In genomic region chr16:30307961-30308615, GRCm38 (mm10) we compare ENCODE assay signal across 8 mouse cellular contexts. TPM values are rescaled to one million over a fixed set of nuclear protein-coding genes. Genes with fewer than 3 reads are reported as not detected.
DNase-seq lines count a peak whose midpoint lies in the region; ATAC-seq and TF ChIP-seq lines count a peak whose summit lies in the region.
"Had no signal": no experiment of that assay in that cellular context is flagged by ENCODE, and none has a peak within 500 bp of the region (broad histone marks: within the 10 kb centered on the region; RNA-seq: fewer than 3 reads in every experiment).

No protein-coding gene starts in this region.

- peaks cover 51% of the 10 kb centered on the region for H3K27me3 ChIP-seq in lung, embryonic 14.5 days (ENCODE audit: insufficient read depth, low read length)
- peaks cover 46% of the 10 kb centered on the region for H3K27me3 ChIP-seq in intestine, embryonic 14.5 days (replicated peaks; ENCODE audit: control insufficient read depth, insufficient read depth, low read length)

- H3K36me3 ChIP-seq in lung, embryonic 14.5 days (ENCODE audit: insufficient read depth): 0 out of 2 replicates have a peak, but pooled peaks cover 4% of the 10 kb centered on the region
- H3K36me3 ChIP-seq in intestine, embryonic 14.5 days (ENCODE audit: control insufficient read depth, insufficient read depth, low read length): no peaks in the 10 kb centered on the region

- TF ChIP-seq POLR2A in embryonic fibroblast, embryonic 13.5 days (IDR thresholded peaks at IDR 0.05; ENCODE audit: low read depth, low read length): no peak

- ATAC-seq in lung, embryonic 14.5 days (ENCODE audit: insufficient read depth): peak; percentile 41; the same call in 1 of the 2 replicates
- ATAC-seq in intestine, embryonic 14.5 days (replicated peaks; ENCODE audit: low FRiP score, low TSS enrichment, low read depth): no peak

- TF ChIP-seq CTCF in lung, embryonic 14.5 days (IDR thresholded peaks at IDR 0.05; ENCODE audit: low read depth): no peak
- no peak for TF ChIP-seq CTCF in embryonic fibroblast, embryonic 13.5 days (IDR thresholded peaks at IDR 0.05; ENCODE audit: borderline replicate concordance, insufficient read depth, low read length)

- H3K4me2 ChIP-seq in lung, embryonic 14.5 days: peak overlapping the region; percentile 99
- peak overlapping the region; percentile 98 for H3K4me2 ChIP-seq in intestine, embryonic 14.5 days (ENCODE audit: low read length)

- H3K9me3 ChIP-seq in lung, embryonic 14.5 days (ENCODE audit: low read depth, low read length): no peaks in the 10 kb centered on the region
- no peaks in the 10 kb centered on the region for H3K9me3 ChIP-seq in intestine, embryonic 14.5 days (ENCODE audit: control insufficient read depth, low read length)

- peak overlapping the region; percentile 56 for H3K4me3 ChIP-seq in lung, embryonic 14.5 days (ENCODE audit: low read depth, low read length)
- peak overlapping the region; percentile 24; the same call in 1 of the 2 replicates for H3K4me3 ChIP-seq in embryonic fibroblast, embryonic 13.5 days (ENCODE audit: insufficient read depth, low read length)
- H3K4me3 ChIP-seq in intestine, embryonic 14.5 days (ENCODE audit: low read depth, low read length): peak overlapping the region; percentile 52
- H3K4me3 ChIP-seq: myocyte had no signal

- H3K4me1 ChIP-seq in lung, embryonic 14.5 days (ENCODE audit: insufficient read depth): no peaks in the 10 kb centered on the region; the same call in 1 of the 2 replicates
- no peaks in the 10 kb centered on the region for H3K4me1 ChIP-seq in embryonic fibroblast, embryonic 13.5 days (ENCODE audit: control insufficient read depth, insufficient read depth, low read length)
- peaks cover 12% of the 10 kb centered on the region for H3K4me1 ChIP-seq in intestine, embryonic 14.5 days (replicated peaks; ENCODE audit: control insufficient read depth, insufficient read depth, low read length)

- peak; percentile 65 for DNase-seq in lung, embryonic 14.5 days
- no peak for DNase-seq in lung, postnatal 14 days
- DNase-seq in intestine, embryonic 14.5 days (ENCODE audit: low spot score): no peak
- DNase-seq in lung, postnatal 4 days: peak; percentile 18 to 48
- no peak for DNase-seq in T-cell, adult 2 months (ENCODE audit: low spot score)
- no peak for DNase-seq in thymus, postnatal 0 days (ENCODE audit: low spot score)

- H3K27ac ChIP-seq in lung, embryonic 14.5 days (ENCODE audit: low read depth): no peak overlapping the region
- no peak overlapping the region for H3K27ac ChIP-seq in embryonic fibroblast, embryonic 13.5 days (ENCODE audit: insufficient read depth, low read length)
- no peak overlapping the region for H3K27ac ChIP-seq in intestine, embryonic 14.5 days (ENCODE audit: low read depth)

- 10% methylated on average over 29 of the region's 29 CpGs for WGBS in lung, embryonic 14.5 days
- WGBS in intestine, embryonic 14.5 days: 16% methylated on average over 26 of the region's 29 CpGs

- H3K9ac ChIP-seq in lung, embryonic 14.5 days: peak overlapping the region; percentile 48
- peak overlapping the region; percentile 38 for H3K9ac ChIP-seq in intestine, embryonic 14.5 days (ENCODE audit: low read length)

RNA-seq across cellular contexts. Expression of gene Gp5, which starts 2.5 kb away (rescaled TPM):
- 2.4 and 3.1 TPM in 2 replicates for polyA plus RNA-seq in lung, embryonic 14.5 days (2014; fragmentation: Nextera tagmentation; extraction: Ambion mirVana)
- polyA plus RNA-seq in embryonic fibroblast, embryonic 13.5 days (2011; ENCODE audit: insufficient read length, low read depth, missing spikeins): 0.54 TPM in 1 of 2 replicates, not detected in the other
- 0.65 and 0.80 TPM in 2 replicates for polyA plus RNA-seq in intestine, embryonic 14.5 days (2014; fragmentation: Nextera tagmentation; extraction: Ambion mirVana)
- polyA plus RNA-seq in thymus, postnatal 0 days (2015; fragmentation: Nextera tagmentation; extraction: Ambion mirVana): 1.3 and 1.8 TPM in 2 replicates

RNA-seq across cellular contexts. Expression of gene Lrrc15, which starts 25.0 kb away (rescaled TPM):
- 0.54 and 0.79 TPM in 2 replicates for polyA plus RNA-seq in lung, embryonic 14.5 days (2014; fragmentation: Nextera tagmentation; extraction: Ambion mirVana)
- 96.3 and 98.3 TPM in 2 replicates for polyA plus RNA-seq in embryonic fibroblast, embryonic 13.5 days (2011; ENCODE audit: insufficient read length, low read depth, missing spikeins)
- polyA plus RNA-seq in intestine, embryonic 14.5 days (2014; fragmentation: Nextera tagmentation; extraction: Ambion mirVana): 0.27 and 0.50 TPM in 2 replicates
- polyA plus RNA-seq in thymus, postnatal 0 days (2015; fragmentation: Nextera tagmentation; extraction: Ambion mirVana): 0.21 and 0.23 TPM in 2 replicates

RNA-seq across cellular contexts. Expression of gene Cpn2, which starts 40.8 kb away (rescaled TPM):
- polyA plus RNA-seq in lung, embryonic 14.5 days (2014; fragmentation: Nextera tagmentation; extraction: Ambion mirVana): not detected in 2 replicates
- polyA plus RNA-seq in embryonic fibroblast, embryonic 13.5 days (2011; ENCODE audit: insufficient read length, low read depth, missing spikeins): 0.43 and 0.67 TPM in 2 replicates
- polyA plus RNA-seq in intestine, embryonic 14.5 days (2014; fragmentation: Nextera tagmentation; extraction: Ambion mirVana): 0.04 TPM in 1 of 2 replicates, not detected in the other
- polyA plus RNA-seq in thymus, postnatal 0 days (2015; fragmentation: Nextera tagmentation; extraction: Ambion mirVana): not detected in 2 replicates
- polyA plus RNA-seq: myocyte had no signal

Comparison
In these comparisons a context has a peak if more than half of its experiments do, and no peak if none do; other contexts are left out.
1. DNase-seq: peak in lung, embryonic 14.5 days (single experiment) and lung, postnatal 4 days (2 of 2); none in lung, postnatal 14 days (single experiment), intestine, embryonic 14.5 days (single experiment), T-cell, adult 2 months (single experiment) and thymus, postnatal 0 days (single experiment).
2. RNA of gene Lrrc15, which starts 25.0 kb away (polyA plus RNA-seq): 96.3 to 98.3 TPM in embryonic fibroblast, embryonic 13.5 days; 0.54 to 0.79 TPM in lung, embryonic 14.5 days, 0.27 to 0.50 TPM in intestine, embryonic 14.5 days and 0.21 to 0.23 TPM in thymus, postnatal 0 days; every median in the first group is over 10 times any median in the second.
3. Peak in every context shown above with its lines, with median percentiles within 50 percentile points of each other: H3K4me3 ChIP-seq.